Mouse (Mus musculus) CH12.LX (cell line): ENCODE measurements around the gene Irf4. TPM values are rescaled to one million over a fixed set of nuclear protein-coding genes. Genes with fewer than 3 reads are reported as not detected.
A peak's percentile ranks its signal among the peaks of the same experiment; 100 is the strongest.

Experiments used
- DNase-seq: peaks from one replicate; pipeline ENCODE4 v3.0.0-alpha.2; 2013; ENCODE audit errors: extremely low read depth
- H3K27ac ChIP-seq: 2 replicates; pipeline ENCODE4 v1.5.1; 2012; ENCODE audit warnings: low read depth, mild to moderate bottlenecking, control low read depth, moderate library complexity; ENCODE audit not compliant: insufficient read depth
- H3K27me3 ChIP-seq: replicated peaks from 2 replicates; pipeline ENCODE3; 2012; ENCODE audit warnings: inconsistent platforms
- H3K36me3 ChIP-seq, 2 experiments: replicated peaks in 1 of 2; 2 replicates each; pipeline versions ENCODE3 to v1.6.1; 2012; ENCODE audit warnings: inconsistent platforms in 1 of 2, low read length in 1 of 2, mild to moderate bottlenecking in 1 of 2, mixed read lengths in 1 of 2, moderate library complexity in 1 of 2; ENCODE audit not compliant: control insufficient read depth in 1 of 2, insufficient read depth in 1 of 2
- H3K4me1 ChIP-seq, 2 experiments: 2 replicates each; pipeline ENCODE4 v1.6.1; 2012; ENCODE audit warnings: inconsistent platforms in 1 of 2, moderate library complexity in 1 of 2; ENCODE audit not compliant: insufficient read depth in 2 of 2, control insufficient read depth in 1 of 2
- H3K4me2 ChIP-seq: 2 replicates; pipeline ENCODE4 v1.6.1; 2012; ENCODE audit warnings: low read depth, mild to moderate bottlenecking, control low read depth; ENCODE audit not compliant: poor library complexity, insufficient read depth, severe bottlenecking
- H3K4me3 ChIP-seq, 3 experiments: fragments of 150-350 bp in 1 of 3; sonication (generic) in 1 of 3; replicated peaks in 1 of 3; 2 replicates each; pipeline versions ENCODE3 to v1.5.1; 2011 to 2012; ENCODE audit warnings: low read depth in 2 of 3, low read length in 2 of 3, mild to moderate bottlenecking in 2 of 3, moderate library complexity in 2 of 3, control low read depth in 1 of 3, improper control_type of control experiment in 1 of 3, inconsistent platforms in 1 of 3, mixed read lengths in 1 of 3; ENCODE audit not compliant: poor library complexity in 1 of 3
- H3K79me2 ChIP-seq: replicated peaks from 2 replicates; pipeline ENCODE4 v1.6.1; 2012; ENCODE audit warnings: mild to moderate bottlenecking, moderate library complexity; ENCODE audit not compliant: control insufficient read depth, poor library complexity, insufficient read depth, severe bottlenecking; ENCODE audit errors: extremely low read depth
- H3K9ac ChIP-seq: 2 replicates; pipeline ENCODE4 v1.6.1; 2012; ENCODE audit warnings: low read depth, mild to moderate bottlenecking, control low read depth, moderate library complexity; ENCODE audit not compliant: insufficient read depth
- H3K9me3 ChIP-seq: replicated peaks from 2 replicates; pipeline ENCODE3; 2012; ENCODE audit warnings: low read length, inconsistent platforms, mixed read lengths
- BHLHE40 ChIP-seq: IDR thresholded peaks from 2 replicates; pipeline ENCODE4 v1.6.1; 2011; ENCODE audit warnings: mild to moderate bottlenecking, low read depth, low read length, improper control_type of control experiment
- E2F4 ChIP-seq: IDR thresholded peaks from 2 replicates; pipeline ENCODE4 v1.6.1; 2011; ENCODE audit warnings: low read depth, low read length, improper control_type of control experiment; ENCODE audit not compliant: insufficient replicate concordance
- ELF1 ChIP-seq: IDR thresholded peaks from 2 replicates; pipeline ENCODE4 v1.6.1; 2014; ENCODE audit warnings: low read depth, mild to moderate bottlenecking, inconsistent platforms, low read length, improper control_type of control experiment
- HCFC1 ChIP-seq: IDR thresholded peaks from 2 replicates; pipeline ENCODE4 v1.6.1; 2012; ENCODE audit warnings: low read depth, mild to moderate bottlenecking, inconsistent platforms, low read length, improper control_type of control experiment
- IRF4 ChIP-seq: IDR thresholded peaks from 2 replicates; pipeline ENCODE4 v1.6.1; 2014; ENCODE audit warnings: low read depth, mild to moderate bottlenecking, inconsistent platforms, low read length, improper control_type of control experiment
- JUN ChIP-seq: IDR thresholded peaks from 2 replicates; pipeline ENCODE4 v1.6.1; 2011; ENCODE audit warnings: low read depth, mild to moderate bottlenecking, low read length, improper control_type of control experiment, moderate library complexity; ENCODE audit not compliant: insufficient read depth
- MAFK ChIP-seq: IDR thresholded peaks from 2 replicates; pipeline ENCODE4 v1.6.1; 2011; ENCODE audit warnings: low read length, improper control_type of control experiment; ENCODE audit not compliant: insufficient replicate concordance
- MAX ChIP-seq: IDR thresholded peaks from 2 replicates; pipeline ENCODE4 v1.6.1; 2011; ENCODE audit warnings: low read length, improper control_type of control experiment
- MEF2A ChIP-seq: IDR thresholded peaks from 2 replicates; pipeline ENCODE4 v1.6.1; 2014; ENCODE audit warnings: low read depth, mild to moderate bottlenecking, inconsistent platforms, low read length, improper control_type of control experiment, borderline replicate concordance
- MYC ChIP-seq: IDR thresholded peaks from 2 replicates; pipeline ENCODE4 v1.6.1; 2011; ENCODE audit warnings: low read depth, mild to moderate bottlenecking, improper control_type of control experiment, low read length
- NELFE ChIP-seq: IDR thresholded peaks from 2 replicates; pipeline ENCODE4 v1.6.1; 2011; ENCODE audit warnings: low read depth, low read length, improper control_type of control experiment
- NRF1 ChIP-seq: IDR thresholded peaks from 2 replicates; pipeline ENCODE4 v1.6.1; 2014; ENCODE audit warnings: low read depth, mild to moderate bottlenecking, inconsistent platforms, low read length, improper control_type of control experiment, moderate library complexity
- POLR2A ChIP-seq: IDR thresholded peaks from 2 replicates; pipeline ENCODE4 v1.6.1; 2011; ENCODE audit warnings: low read depth, mild to moderate bottlenecking, improper control_type of control experiment, low read length
- POLR2AphosphoS2 ChIP-seq: IDR thresholded peaks from 2 replicates; pipeline ENCODE4 v1.6.1; 2011; ENCODE audit warnings: low read depth, low read length, improper control_type of control experiment
- SIN3A ChIP-seq: IDR thresholded peaks from 2 replicates; pipeline ENCODE4 v1.6.1; 2012; ENCODE audit warnings: low read length, improper control_type of control experiment, inconsistent platforms
- SMC3 ChIP-seq: IDR thresholded peaks from 2 replicates; pipeline ENCODE4 v1.6.1; 2011; ENCODE audit warnings: low read depth, low read length, improper control_type of control experiment
- TBP ChIP-seq: conservative IDR thresholded peaks from 2 replicates; pipeline ENCODE4 v1.6.1; 2011; ENCODE audit warnings: low read depth, low read length, improper control_type of control experiment
- TCF12 ChIP-seq: IDR thresholded peaks from 2 replicates; pipeline ENCODE4 v1.6.1; 2014; ENCODE audit warnings: low read depth, mild to moderate bottlenecking, inconsistent platforms, low read length, improper control_type of control experiment
- UBTF ChIP-seq: IDR thresholded peaks from 2 replicates; pipeline ENCODE4 v1.6.1; 2012; ENCODE audit warnings: low read depth, mild to moderate bottlenecking, inconsistent platforms, low read length, improper control_type of control experiment, moderate library complexity
- USF1 ChIP-seq: IDR thresholded peaks from 2 replicates; pipeline ENCODE4 v1.6.1; 2014; ENCODE audit warnings: low read depth, mild to moderate bottlenecking, inconsistent platforms, low read length, improper control_type of control experiment
- ZMIZ1 ChIP-seq: IDR thresholded peaks from 2 replicates; pipeline ENCODE4 v1.6.1; 2012; ENCODE audit warnings: low read depth, mild to moderate bottlenecking, inconsistent platforms, low read length, improper control_type of control experiment
- dilution Hi-C: fragments of 300-500 bp; cut with MboI; formaldehyde crosslinking; loops from 2 replicates; pipeline ENCODE4 v1.14.3; 2020; ENCODE audit warnings: low sequenced_read_pairs; ENCODE audit not compliant: extremely low pct_unique_long_range_greater_than_20kb, extremely low pct_ligation_motif_present
- in situ Hi-C: fragments of 300-500 bp; cut with MboI; formaldehyde crosslinking; loops from 3 replicates; pipeline ENCODE4 v1.14.3; 2019; ENCODE audit warnings: low sequenced_read_pairs, low pct_ligation_motif_present, low pct_unique_long_range_greater_than_20kb, mixed read lengths
- polyA plus RNA-seq: library from polyadenylated mRNA; unstranded; fragments of >175 nt; gene quantifications from 2 replicates; pipeline ENCODE4 v1.2.1, GENCODE M21; 2012; ENCODE audit warnings: low read depth; ENCODE audit not compliant: insufficient read length
- total RNA-seq, 2 experiments: library from RNA; depleted of rRNA; stranded (reverse); fragments of 300-350 nt in 1 of 2; fragments of >200 nt in 1 of 2; gene quantifications; 2 replicates each; pipeline ENCODE4 v1.2.3; 2012 to 2014

Irf4 gene
- total RNA-seq (2012; rRNA removed): 115 and 138 TPM in 2 replicates
- 122 and 142 TPM in 2 replicates for total RNA-seq (2014; rRNA removed)
- 74.5 and 81.7 TPM in 2 replicates for polyA plus RNA-seq

DNA sequence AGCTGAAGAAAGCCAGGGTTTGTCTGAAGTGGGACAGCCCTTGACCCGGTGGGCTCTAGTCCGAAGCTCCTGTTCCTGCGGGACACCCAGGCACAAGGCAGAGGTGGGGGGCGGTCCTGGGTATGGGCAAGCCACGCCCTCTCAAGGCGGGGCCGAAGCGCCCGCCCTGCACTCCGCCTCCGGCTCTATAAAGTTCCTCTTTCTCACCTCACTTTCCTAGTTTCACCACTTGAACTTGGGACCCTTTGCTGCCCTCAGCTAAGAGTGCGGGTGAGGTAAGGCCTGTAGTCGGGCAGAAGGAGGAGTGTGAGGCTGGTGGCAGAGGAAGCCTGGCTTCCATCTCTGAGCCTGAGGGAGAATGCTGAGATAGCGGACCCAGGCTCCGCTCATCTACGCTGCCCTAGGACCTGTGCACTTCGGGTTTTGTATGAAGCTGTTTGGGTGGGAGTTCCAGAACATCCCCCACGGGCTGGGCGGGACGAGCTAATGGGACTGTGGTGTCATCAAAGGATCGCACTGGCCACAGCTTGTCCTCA lies at the start of gene Irf4:
Gene Irf4, plus strand, starts transcription at position 206 of the 536 bp plus-strand sequence.
- DNase-seq: peak; percentile 91
- dilution Hi-C loops (no loop called here), in situ Hi-C loops (no loop called here)
- Histone ChIP-seq H3K36me3 (peaks cover 25 to 36% of the 10 kb centered on the region in 2 experiments), H3K4me3 (peak within 1 kb of the TSS; percentile 87 to 98 (median 90)), H3K27ac (peak within 1 kb of the TSS; percentile 83), H3K4me1 (peaks cover 11 to 43% of the 10 kb centered on the region in 2 experiments), H3K9ac (peak within 1 kb of the TSS; percentile 91), H3K9me3 (no peaks in the 10 kb centered on the region), H3K4me2 (peak within 1 kb of the TSS; percentile 96), H3K27me3 (no peaks in the 10 kb centered on the region), H3K79me2 (peaks cover 51% of the 10 kb centered on the region)
- TF ChIP-seq TBP (peak; percentile 98), USF1 (no peak), BHLHE40 (no peak), MEF2A (peak; percentile 58), E2F4 (no peak), ZMIZ1 (peak; percentile 99), SIN3A (0 out of 2 replicates have a peak, but pooled peaks have one; percentile 76), POLR2AphosphoS2 (peak; percentile 98), MAX (no peak), TCF12 (peak; percentile 94), SMC3 (no peak; the same call in none of the 2 replicates), MAFK (no peak), NELFE (peak; percentile 100), MYC (0 out of 2 replicates have a peak, but pooled peaks have one; percentile 29), POLR2A (peak; percentile 100), UBTF (peak; percentile 66; the same call in 1 of the 2 replicates), NRF1 (0 out of 2 replicates have a peak, but pooled peaks have one; percentile 6), IRF4 (peak; percentile 56; the same call in 1 of the 2 replicates), ELF1 (peak; percentile 22; the same call in 1 of the 2 replicates), JUN (no peak), HCFC1 (peak; percentile 54)
